Mouse (Mus musculus) v-Abl transformed pro-B cells (cell line): ENCODE measurements at regions not wholly inside any gene's neighbourhood (a gene's known extent, or its start where the extent isn't known, plus 50 kb on each side); places are given as distances from the start of the nearest gene placed in this dataset.

Experiments
- in situ Hi-C, 2 experiments: fragments of 400-800 bp; cut with MboI; formaldehyde crosslinking; loops; one replicate each; pipeline ENCODE4 v1.15.1; 2025; ENCODE audit not compliant: unreplicated experiment in 2 of 2

DNA sequence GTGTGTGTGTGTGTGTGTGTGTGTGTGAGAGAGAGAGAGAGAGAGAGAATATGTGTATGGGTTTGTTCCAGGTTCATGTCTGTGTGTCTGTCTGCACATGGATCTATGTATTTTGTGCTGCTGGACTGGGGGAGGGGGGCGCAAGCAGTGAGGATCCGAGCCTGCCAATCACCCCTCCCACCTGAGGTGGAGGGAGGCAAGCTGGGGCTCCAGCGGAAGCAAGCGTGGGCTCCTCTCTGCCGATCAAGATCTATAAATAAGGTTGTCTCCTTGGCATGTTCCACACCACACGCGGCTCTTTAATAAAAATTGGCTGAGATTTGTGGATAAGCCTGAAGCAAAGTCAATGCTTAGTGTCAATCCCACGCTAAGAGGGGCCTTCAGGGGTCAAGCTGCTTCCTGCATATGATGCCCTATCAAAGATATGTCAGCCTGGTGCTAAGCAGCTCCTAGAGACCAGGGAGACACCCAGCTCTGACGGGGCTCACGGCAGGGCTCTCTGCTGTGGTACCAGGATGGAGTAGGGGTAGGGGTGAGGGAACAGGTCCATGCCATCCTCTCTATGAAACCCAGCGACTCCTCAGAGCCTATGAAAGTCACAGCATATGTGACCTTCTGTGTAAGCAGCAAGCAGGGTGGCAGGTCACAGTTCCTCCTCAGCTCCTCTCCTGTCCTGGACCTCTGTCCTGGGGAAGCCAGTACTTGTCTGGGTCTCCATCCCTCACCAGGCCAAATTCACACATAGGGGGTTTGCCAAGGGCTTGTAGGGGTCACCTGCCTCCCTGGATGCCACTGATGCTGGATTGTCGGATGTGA is 102.0 kb upstream of the Mvb12b start:
- in situ Hi-C loops = loop anchor here in 1 of 2 experiments (25.0 kb wide), 1 partner anchor 502 kb away; no protein-coding TSS in a partner anchor

DNA sequence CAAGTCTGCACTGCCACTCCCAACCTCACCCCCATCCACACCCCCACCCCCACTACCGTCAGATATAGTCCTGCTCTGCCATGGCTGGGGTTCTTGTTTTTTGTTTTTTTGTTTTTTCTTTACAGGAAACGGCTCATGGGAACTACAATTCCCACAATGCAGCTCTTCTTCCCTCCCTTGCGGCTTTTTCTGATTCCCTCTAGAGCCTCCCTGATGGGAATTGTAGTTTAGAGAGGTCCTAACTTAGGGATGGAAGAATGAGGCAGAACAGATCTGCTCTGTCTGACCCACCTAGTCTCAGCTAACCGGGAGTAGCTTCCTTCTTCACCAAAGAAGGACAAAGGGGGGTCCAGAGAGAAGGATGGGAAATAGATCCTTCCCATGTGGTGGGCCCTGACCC is 98.7 kb upstream of the Mvb12b start:
- in situ Hi-C loops = loop anchor here in 1 of 2 experiments (25.0 kb wide), 1 partner anchor 499 kb away; no protein-coding TSS in a partner anchor

DNA sequence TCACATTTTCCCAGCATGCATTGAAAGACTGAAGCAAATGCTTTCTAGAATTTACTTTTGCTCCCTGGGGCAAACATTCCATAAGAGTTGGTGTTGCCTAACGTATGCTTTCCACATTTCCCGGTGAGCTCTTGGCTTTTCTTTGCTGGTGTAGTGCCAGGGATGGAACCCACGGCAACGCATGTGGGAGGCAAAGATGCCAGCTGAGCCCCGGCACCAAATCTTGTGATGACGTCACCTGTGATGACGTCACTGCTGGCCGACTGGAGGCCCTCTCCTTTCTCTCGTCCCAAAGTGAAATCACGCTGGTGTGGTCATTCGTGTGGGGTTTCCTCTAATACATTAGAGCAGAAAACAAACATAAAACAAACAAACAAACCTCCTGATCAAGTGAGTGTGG is 97.6 kb upstream of the Mvb12b start:
- in situ Hi-C loops = loop anchor here in 1 of 2 experiments (25.0 kb wide), 1 partner anchor 498 kb away; no protein-coding TSS in a partner anchor

DNA sequence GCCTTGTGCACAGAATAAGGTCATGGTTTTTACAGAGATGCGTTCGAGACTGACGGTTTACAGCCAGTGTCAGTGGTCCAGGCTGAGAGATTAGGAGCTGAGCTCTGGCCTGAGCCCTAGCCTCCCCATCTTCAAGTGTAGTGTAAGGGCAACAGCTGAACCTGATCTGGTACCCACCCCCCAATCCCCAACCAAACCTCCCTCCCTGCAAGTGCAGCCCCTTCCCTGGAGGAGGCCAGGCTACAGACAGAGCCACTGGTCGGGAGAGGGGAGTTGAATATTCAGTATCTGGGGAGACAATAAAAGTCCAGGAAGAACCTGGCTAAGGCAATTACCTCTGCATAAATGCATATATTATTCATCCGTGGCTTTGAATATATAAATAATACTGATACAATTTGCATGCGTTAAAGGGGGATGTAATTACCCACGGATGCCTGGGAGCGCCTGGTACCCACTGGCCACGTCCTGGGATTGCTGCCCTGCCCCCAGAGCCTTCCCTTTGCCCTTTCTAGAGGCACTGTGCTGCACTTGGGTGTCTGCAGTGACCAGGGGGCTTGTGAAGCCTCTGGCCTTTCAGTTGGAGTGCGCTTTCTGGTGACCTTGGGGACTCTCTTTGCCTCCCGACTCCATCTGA is 95.5 kb upstream of the Mvb12b start:
- in situ Hi-C loops = loop anchor here in 1 of 2 experiments (25.0 kb wide), 1 partner anchor 496 kb away; no protein-coding TSS in a partner anchor

DNA sequence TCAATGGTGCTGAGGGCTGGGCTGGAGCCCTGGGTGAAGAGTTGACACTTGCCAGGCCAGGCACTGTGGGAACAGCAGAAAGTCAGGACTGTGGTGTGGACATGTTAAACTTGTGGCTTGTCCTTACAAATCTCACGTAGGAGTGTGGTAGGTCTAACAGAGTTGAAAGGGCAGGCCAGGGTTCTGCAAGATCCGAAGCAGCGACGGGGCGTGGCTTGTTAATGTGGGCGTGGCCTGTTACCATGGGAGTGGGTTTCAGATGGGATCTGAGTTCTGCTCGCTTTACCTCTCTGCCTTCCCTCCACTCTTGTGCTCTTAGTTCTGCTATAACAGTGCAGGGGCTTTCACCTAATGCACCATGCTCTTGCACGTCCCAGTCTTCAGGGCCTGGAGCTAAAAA is 94.2 kb upstream of the Mvb12b start:
- in situ Hi-C loops = loop anchor here in 1 of 2 experiments (25.0 kb wide), 1 partner anchor 495 kb away; no protein-coding TSS in a partner anchor

DNA sequence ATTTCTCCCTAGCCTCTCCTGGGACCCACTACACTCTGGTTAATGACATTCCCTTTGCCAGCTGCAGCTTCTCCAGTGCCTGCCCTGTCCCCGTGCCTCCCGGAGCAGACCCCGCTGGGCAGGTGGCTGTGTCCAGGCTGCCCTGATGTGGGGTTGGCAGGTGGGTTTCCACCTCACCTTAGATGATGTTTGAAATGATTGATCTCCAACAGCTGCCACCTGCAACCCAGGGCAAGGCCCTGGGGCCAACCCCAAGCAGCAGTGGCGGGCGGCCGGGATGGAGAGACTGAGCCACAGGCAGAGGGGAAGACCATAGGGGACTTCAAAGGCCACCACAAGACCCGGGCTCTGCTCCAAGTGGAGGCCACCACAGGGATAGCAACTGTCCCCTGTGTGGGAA is 93.6 kb upstream of the Mvb12b start:
- in situ Hi-C loops = loop anchor here in 1 of 2 experiments (25.0 kb wide), 1 partner anchor 494 kb away; no protein-coding TSS in a partner anchor

DNA sequence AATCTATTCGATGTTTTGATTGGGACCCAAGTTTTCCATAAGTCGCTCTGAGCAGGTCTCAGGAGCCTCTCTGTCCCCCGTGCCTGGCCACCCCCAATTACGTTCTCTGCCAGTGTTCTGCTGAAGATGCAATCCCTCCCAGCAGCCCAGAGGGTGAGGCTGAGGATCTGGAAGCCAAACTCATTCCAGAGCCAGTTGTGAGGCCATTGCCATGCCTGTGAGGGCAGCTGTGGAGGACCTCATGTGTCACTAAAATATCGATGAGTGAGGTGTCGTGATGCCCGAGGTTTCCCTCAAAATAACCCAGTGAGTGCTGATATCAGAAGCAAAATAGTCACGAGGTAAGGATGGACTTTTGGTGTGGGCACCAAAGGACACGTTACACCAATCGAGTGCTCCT is 93.1 kb upstream of the Mvb12b start:
- in situ Hi-C loops = loop anchor here in 1 of 2 experiments (25.0 kb wide), 1 partner anchor 494 kb away; no protein-coding TSS in a partner anchor

DNA sequence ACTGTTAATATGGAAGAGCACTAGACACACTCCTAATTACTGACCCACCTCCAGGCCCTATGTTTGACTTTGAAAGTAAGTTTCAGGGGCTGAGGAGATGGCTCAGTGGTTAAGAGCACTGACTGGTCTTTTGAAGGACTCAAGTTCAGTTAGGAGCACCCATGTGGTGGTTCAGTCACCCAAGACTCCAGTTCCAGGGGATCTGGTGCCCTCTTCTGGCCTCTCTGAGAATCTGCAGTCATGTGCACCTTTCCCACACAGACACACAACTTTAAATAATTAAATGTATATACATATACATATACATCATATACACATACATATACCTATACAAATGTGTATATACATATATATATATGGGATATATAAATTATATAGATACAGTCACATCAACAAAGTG is 91.5 kb upstream of the Mvb12b start:
- in situ Hi-C loops = loop anchor here in 1 of 2 experiments (5.0 to 25.0 kb wide), 2 partner anchors 492 to 538 kb away; no protein-coding TSS in a partner anchor

DNA sequence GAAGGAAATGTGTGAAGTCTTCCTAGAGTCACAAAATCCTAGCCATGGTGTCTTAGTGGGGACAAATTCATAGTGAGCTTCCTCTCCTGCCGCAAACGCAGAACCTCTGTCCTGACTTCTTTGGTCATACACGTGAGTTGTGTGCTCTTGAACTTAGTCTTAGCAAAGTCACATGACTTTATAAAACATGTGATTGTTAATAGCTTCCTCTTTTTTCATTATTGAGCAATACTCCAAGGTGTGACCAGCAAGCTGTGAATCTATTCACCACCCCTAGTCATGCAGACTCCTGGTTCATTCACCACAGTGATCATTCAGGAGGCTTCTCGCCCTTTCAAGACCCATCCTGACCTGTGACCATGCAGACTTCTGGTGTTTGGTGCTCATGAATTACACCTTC is 90.8 kb upstream of the Mvb12b start:
- in situ Hi-C loops = loop anchor here in 1 of 2 experiments (5.0 to 25.0 kb wide), 2 partner anchors 491 to 539 kb away; no protein-coding TSS in a partner anchor

DNA sequence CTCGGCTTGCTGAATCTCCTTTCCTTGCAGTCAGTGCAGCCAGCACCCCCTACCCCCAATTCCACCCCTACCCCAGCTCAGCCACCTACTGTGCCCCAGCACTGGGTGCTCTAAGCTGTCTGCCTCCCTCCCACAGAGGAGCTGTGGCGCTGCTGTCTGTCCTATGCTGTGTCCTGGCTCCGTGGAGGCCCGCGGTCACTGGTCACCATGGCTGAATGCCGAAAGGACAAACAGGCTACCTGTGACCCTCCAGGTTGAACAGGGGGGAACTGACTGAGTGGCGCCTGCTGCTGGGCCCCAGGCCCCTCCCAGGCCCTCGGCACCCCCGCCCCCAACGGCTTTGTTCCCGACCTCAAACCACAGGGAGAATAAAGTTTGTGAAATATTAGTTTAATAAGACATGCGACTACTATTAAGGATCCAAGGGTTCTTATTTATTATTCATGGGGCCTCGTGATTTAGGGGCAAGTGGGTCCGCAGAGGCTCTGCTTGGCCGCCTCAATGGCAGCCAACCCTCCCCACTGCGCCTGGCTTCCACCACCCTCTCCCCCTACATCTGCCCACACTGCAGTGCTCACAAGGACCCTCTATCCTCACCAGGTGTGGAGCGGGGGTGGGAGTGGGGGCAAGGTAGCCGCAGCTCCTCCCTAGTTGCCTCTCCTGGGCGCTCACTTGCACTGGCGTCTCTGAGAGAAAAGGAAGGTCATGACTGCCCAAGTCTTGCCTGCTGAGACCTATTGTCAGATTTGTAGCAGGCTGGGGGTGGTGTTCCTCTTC is 90.0 kb upstream of the Mvb12b start:
- in situ Hi-C loops = loop anchor here in 1 of 2 experiments (5.0 to 25.0 kb wide), 2 partner anchors 490 to 540 kb away; no protein-coding TSS in a partner anchor

DNA sequence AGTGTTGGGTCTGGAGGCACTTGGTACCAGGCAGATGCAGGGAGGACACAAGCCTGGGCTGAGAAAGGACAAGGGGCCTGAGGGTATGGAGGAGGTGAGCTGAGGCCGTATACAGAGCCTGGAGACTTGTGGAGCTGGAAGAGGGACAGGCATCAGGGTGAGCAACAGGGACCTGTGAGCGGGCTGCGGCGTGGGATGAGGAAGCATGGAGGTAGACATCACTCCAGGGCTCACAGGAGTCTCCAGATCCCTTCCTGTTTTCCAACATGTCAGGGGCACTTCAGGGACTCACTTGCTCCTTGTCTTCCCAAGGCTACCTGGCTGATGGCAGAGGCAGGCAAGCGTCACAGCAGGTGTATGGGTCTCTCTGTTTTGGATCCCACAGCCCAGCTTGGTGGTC is 89.4 kb upstream of the Mvb12b start:
- in situ Hi-C loops = loop anchor here in 1 of 2 experiments (5.0 to 25.0 kb wide), 2 partner anchors 490 to 540 kb away; no protein-coding TSS in a partner anchor

DNA sequence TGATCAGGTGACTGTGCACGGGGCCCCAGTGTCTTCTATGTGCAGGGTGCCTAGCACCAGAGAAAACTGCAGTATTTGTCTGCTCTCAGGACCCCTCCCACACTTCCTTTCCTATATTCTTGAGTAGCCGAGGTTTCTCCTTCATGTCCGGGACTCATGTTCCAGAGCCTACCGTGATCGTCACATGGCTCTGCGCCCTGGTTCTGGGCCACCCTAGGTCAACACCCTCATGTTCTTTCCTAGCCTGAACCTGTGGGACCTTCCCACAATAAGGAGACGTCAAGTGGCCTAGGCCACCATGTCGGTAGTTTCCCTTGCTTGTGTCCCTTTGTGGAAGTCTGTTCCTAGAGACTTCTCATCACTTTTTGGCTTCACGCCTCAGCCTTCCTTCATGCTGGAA is 88.4 kb upstream of the Mvb12b start:
- in situ Hi-C loops = loop anchor here in 1 of 2 experiments (5.0 to 25.0 kb wide), 2 partner anchors 489 to 541 kb away; no protein-coding TSS in a partner anchor

DNA sequence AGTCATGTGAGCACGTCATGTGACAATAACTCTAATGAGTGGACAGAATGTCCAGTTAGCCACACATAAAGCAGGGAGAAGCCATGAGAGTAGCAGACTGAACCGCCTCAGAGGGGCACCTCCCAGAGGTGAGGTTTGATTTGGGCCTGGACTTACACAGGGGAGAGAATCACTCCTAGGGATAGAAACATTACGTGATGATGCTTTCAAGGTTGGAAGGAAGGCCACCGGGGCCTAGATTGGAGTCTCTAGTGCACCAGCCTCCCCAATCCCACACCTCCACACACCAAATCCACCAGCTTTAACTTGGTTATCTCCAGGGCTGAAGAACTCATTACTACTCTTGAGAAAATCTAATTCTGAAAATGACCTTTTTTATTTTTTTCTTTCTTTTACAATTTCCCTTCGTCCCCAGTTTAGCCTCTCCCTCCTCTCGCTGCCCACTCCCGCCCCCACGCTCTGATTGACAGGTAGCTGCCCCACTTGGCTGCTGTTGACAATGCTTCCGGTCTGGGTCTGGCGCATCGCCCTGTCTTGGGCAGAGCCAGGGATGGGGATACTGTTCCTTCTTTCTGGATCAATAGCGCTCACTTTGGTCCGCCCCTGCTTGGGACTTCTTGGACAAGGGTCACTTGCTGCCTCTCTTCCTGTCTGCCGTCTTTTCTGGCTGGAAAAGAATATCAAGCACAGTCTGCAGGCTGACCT is 87.8 kb upstream of the Mvb12b start:
- in situ Hi-C loops = loop anchor here in 1 of 2 experiments (5.0 to 25.0 kb wide), 2 partner anchors 488 to 542 kb away; no protein-coding TSS in a partner anchor

DNA sequence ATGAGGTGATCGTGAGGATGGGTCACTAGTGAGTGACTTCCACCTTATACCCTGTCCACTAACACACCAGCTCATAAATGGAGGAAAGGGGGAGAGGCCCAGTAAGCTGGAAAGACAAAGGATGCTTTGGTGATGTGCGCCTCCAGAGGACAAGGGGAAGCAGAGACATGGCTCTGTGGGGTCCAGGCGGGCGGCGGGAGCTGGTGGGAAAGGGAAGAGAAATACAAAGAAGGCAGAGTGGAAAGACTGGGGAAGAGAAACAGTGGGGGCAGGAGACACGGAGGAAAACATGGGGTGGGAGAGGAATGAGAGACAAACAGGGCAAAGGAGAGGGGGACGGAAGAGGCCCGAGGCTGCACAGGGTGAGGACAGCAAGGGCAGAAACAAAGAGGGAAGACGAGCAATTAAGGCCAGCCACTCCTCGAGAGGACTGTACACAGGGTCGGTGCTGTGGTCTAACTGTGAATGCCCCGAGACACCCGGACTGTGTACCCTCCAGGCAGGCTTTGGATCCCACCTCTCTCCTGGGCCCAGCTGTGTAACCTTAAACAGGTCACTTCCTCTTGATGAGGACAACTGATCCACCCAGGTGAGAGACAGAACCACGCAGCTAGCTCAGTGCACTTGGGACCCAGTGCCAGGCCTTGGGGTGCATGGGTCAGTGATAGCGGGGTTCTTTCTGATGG is 87.1 kb upstream of the Mvb12b start:
- in situ Hi-C loops = loop anchor here (5.0 to 25.0 kb wide), 4 partner anchors 228 to 667 kb away; no protein-coding TSS in a partner anchor

DNA sequence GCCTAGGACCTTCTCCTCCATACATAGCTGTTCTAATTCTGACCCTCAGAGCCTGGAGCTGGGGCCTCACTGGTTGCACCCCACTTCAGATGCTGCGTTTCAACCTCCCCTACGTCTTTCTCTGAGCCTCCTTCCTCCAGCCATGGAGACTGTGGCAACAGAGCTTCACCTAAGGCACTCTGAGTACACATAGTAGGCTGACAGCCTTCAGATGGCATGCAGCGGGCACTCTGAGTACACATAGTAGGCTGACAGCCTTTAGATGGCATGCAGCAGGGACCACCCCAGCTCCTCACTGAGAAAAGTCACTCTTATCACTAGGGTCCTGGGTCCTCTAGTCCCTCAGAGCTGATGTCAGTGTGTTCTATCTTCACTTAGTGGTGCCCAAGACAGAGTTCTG is 86.3 kb upstream of the Mvb12b start:
- in situ Hi-C loops = loop anchor here (5.0 kb wide), 2 partner anchors 227 to 668 kb away; no protein-coding TSS in a partner anchor

DNA sequence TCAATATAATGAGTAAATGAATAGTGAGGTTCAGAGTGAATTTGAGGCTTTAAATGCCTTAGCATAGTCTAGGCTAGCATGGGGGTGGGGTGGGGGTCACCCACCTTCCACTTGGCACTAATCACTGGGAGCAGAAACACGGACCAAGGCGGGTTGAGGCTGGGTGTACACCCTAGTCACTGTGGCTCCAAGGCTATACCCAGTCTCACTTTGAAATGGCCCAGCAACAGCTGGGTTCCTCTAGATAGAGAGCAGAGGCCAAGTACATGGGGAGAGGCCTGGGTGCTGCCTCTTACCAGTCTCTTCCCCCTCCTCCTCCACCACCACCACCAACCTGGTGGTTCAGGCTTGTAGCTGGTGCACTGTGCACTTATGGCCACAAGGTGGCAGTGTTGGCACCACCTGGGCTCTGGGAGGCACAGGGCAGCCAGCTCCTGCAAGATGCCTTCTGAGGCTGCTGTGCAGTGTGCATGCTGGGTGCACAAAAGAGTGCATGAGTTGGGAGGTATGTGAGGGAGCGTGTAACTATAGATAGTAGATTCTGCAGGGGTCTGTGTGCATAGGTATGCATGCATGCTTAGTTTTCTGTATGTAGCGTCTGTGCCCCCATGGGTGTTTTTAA is 85.6 kb upstream of the Mvb12b start:
- in situ Hi-C loops = loop anchor here (5.0 kb wide), 2 partner anchors 226 to 669 kb away; no protein-coding TSS in a partner anchor

DNA sequence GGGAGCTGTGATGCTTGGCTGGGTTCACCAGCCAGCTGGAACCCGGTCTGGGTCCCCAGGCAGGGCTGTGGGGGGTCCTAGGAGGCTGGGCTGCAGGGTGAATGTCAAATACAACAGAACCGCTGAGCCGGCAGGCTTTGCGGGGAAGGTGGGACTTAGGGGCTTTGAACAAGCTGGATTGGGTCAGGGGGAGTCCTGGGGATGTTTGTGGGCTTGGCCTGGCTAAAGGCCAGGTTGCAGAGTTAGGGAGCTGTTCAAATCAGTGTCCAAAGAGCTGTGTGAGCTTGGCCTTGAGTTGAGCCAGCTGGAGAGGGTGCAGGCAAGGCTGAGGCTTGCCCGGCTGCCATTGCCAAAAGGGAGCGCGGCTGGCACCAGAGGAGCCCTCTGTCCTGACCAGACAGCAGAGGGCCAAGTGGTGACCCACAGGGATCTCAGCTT is 79.3 kb upstream of the Mvb12b start:
- in situ Hi-C loops = no loop called here

DNA sequence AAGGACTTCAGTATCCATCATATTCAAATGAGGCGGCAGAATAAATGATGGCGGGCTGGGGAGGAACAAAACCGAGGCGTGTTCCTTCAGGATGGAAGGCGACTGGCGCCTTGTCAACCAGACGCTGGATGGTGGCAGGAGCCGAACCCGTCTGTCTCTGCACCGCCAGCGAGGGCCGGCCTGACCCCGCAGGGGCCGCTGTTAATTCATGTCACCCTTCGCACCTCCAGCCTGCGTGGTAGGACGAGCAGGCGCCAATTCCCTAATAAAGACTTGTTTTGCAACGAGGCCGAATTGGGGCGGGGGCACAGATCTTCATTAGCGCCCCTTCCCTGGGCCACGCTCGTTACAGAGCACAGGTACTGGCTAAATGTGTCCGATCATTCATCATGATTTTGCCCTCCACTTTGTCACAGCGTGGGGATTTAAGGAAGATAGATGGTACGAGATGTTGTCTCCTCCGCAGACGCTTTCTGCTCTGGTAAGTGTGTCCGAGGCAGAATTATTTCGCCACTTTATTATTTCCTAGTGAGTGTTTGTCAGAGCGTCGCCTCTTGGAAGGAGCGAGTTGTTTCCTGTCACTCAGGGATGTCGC is 78.7 kb upstream of the Mvb12b start:
- in situ Hi-C loops = no loop called here
